Mouse (Mus musculus) adrenal gland, adult 8-10 months (tissue): ENCODE measurements around the gene Ak3. TPM values are rescaled to one million over a fixed set of nuclear protein-coding genes. Genes with fewer than 3 reads are reported as not detected.

Experiments used
- DNase-seq: peaks from one replicate; pipeline ENCODE4 v3.0.0; 2022
- total RNA-seq, 4 experiments: library from RNA; stranded (reverse); gene quantifications; 2 replicates each; pipeline ENCODE4 v1.2.4; 2022

Gene Ak3
- total RNA-seq, result 100 to 1,000 TPM; 109 to 240 (median 158) TPM

GRCm38 (mm10) chr19:29047334-29048170 lies at the start of gene Ak3:
Gene Ak3 (minus strand): TSS chr19:29047961.
- DNase-seq, result peak; percentile 79

- DNase-seq, result no peak
Observed at GRCm38 (mm10) chr19:29092194-29092593, 44.4 kb upstream of the Ak3 start.

- DNase-seq, result no peak
Observed at GRCm38 (mm10) chr19:29088628-29089027, 40.9 kb upstream of the Ak3 start.

GRCm38 (mm10) chr19:29074802-29075201 lies 27.0 kb upstream of the Ak3 start:
- no peak for DNase-seq

- DNase-seq, result no peak
Observed at GRCm38 (mm10) chr19:29069195-29069594, 21.4 kb upstream of the Ak3 start.

- peak; percentile 84 for DNase-seq
Observed at GRCm38 (mm10) chr19:29066981-29067471, 19.3 kb upstream of the Ak3 start.

- DNase-seq, result peak; percentile 42
Observed at GRCm38 (mm10) chr19:29064451-29065102, 16.8 kb upstream of the Ak3 start.

GRCm38 (mm10) chr19:29063577-29064363 lies 16.0 kb upstream of the Ak3 start:
- DNase-seq, result peak; percentile 87

GRCm38 (mm10) chr19:29063009-29063408 lies 15.2 kb upstream of the Ak3 start:
- no peak for DNase-seq

GRCm38 (mm10) chr19:29060299-29060698 lies 12.5 kb upstream of the Ak3 start:
- no peak for DNase-seq

GRCm38 (mm10) chr19:29059688-29060087 lies 11.9 kb upstream of the Ak3 start:
- no peak for DNase-seq

GRCm38 (mm10) chr19:29058741-29059140 lies 11.0 kb upstream of the Ak3 start:
- DNase-seq, result no peak

GRCm38 (mm10) chr19:29055469-29055868 lies 7.7 kb upstream of the Ak3 start:
- DNase-seq, result no peak

GRCm38 (mm10) chr19:29054594-29054993 lies 6.8 kb upstream of the Ak3 start:
- no peak for DNase-seq

GRCm38 (mm10) chr19:29052786-29053185 lies 5.0 kb upstream of the Ak3 start:
- no peak for DNase-seq

GRCm38 (mm10) chr19:29050186-29050980 lies 2.6 kb upstream of the Ak3 start:
- DNase-seq, result no peak

- DNase-seq, result no peak
Observed at GRCm38 (mm10) chr19:29049401-29050075, 1.8 kb upstream of the Ak3 start.

GRCm38 (mm10) chr19:29046961-29047333 lies 814 bp downstream of the Ak3 start:
- DNase-seq, result no peak

- DNase-seq, result no peak
Observed at GRCm38 (mm10) chr19:29045956-29046650, 1.7 kb downstream of the Ak3 start.

GRCm38 (mm10) chr19:29045369-29045768 lies 2.4 kb downstream of the Ak3 start:
- DNase-seq, result no peak

GRCm38 (mm10) chr19:29044353-29044768 lies 3.4 kb downstream of the Ak3 start:
- no peak for DNase-seq
